Mouse (Mus musculus): ENCODE data around the gene Fam3c.

- TF ChIP-seq CTCF (IDR thresholded peaks at IDR 0.05; ENCODE audit: control insufficient read depth, insufficient read depth, low read length) (no peak), POLR2A (IDR thresholded peaks at IDR 0.05; ENCODE audit: borderline replicate concordance, control insufficient read depth, low read depth, low read length) (no peak)
Measured at GRCm38 (mm10) chr6:22266018-22266417, 90.0 kb downstream of the Fam3c start.
